Mouse (Mus musculus): ENCODE data around the gene 1600014C23Rik.

- TF ChIP-seq CTCF (conservative IDR thresholded peaks at IDR 0.05; ENCODE audit: low read length) (no peak), POU5F1 (IDR thresholded peaks at IDR 0.05; ENCODE audit: borderline replicate concordance, low read length) (no peak)
Observed at GRCm38 (mm10) chr17:45761902-45762301, 28.3 kb upstream of the 1600014C23Rik start.

Measured in E14TG2a.4 (cell line).